Mouse (Mus musculus) urinary bladder, postnatal 25 days (tissue): Measurements from ENCODE around the gene Gm21693.
"Not testable (repeated sequence)": the region's sequence is repeated elsewhere in the genome, so short reads cannot be mapped to it uniquely, and the experiment has no call there.

ENCODE experiments used
- DNase-seq: peaks from one replicate; pipeline ENCODE4 v3.0.0; 2022; ENCODE audit warnings: low spot score

The Gm21693 gene

GRCm38 (mm10) chrY:3345229-3345628, at the start of gene Gm21693:
TSS of gene Gm21693 (minus strand) at chrY:3345329.
- DNase-seq: not testable (repeated sequence)

- DNase-seq: peak; percentile 1
Measured at GRCm38 (mm10) chrY:3340661-3341060, 4.5 kb downstream of the Gm21693 start.

DNA sequence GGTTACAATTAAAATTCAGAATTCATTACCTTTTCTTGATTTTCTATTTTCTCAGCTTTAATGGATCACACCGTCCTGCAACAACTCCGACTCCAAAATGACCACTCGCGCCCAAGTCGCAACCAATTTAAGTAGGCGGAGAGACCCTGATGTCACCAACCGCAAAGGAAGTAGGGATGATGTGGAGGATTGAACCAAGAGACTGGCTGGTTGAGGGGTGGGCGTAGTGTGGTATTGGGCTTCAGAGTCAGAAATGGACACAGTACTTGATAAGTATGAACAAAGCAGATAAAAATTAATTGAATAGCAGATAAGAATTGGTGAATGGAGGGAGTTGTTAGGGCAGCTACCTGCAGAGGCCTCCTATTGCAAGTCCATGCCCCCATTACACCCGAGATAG, 38.8 kb downstream of the Gm21693 start, which contains the start of gene Gm21677:
Gene Gm21677, minus strand, starts transcription at position 101 of the 400 bp plus-strand sequence.
- DNase-seq: not testable (repeated sequence)
